Mouse (Mus musculus): ENCODE measurements around the gene Cmtm3. TPM values are rescaled to one million over a fixed set of nuclear protein-coding genes. Genes with fewer than 3 reads are reported as not detected.
"Not testable (repeated sequence)": the region's sequence is repeated elsewhere in the genome, so short reads cannot be mapped to it uniquely, and the experiment has no call there.

Cmtm3 gene
- 54.8 and 69.4 TPM in 2 replicates for polyA plus RNA-seq (2016; fragmentation: Nextera tagmentation; extraction: Ambion mirVana)

DNA sequence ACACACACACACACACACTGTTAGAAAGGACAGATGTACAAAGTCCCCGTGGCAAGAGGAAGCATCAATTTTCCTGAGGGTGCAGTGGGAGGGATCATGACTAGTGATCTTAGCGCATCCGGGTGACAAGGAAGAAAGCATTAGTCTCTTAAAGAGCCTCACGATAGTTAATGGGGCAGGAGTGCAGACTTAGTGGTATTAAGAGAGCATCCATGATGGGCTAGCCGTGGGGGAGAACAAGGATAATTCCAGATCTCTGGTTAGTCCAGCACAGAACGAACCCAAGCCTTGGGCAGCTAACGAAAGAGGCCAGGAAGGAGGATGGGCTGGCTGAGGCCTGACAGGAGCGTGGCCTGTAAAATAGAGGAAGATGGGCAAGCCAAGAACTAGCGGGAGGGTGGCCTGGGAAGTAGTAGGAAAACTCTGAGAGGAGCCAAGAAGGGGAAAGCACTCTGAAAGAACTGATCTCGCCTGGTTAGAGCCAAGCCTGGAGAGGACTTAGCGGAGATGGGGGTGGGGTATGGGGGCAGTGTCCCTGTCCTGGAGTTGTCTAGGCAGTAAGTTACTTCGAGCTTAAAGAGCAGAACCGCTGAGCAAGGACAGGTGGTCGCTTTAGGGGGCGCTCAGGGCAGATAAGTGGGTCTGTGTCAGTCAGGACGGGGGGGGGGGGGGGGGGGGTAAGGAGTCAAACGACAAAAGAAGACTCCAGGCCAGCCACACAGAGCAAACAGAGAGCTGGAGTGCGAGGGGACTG is at the start of gene Cmtm3:
TSS of gene Cmtm3 (plus strand) at position 182 of the 754 bp plus-strand sequence.
- Histone ChIP-seq H3K4me2 (replicated peaks) (peak within 1 kb of the TSS; percentile 81), H3K9ac (replicated peaks) (peak within 1 kb of the TSS; percentile 69), H3K4me1 (peaks cover 24% of the 10 kb centered on the region), H3K4me3 (peak within 1 kb of the TSS; percentile 58), H3K27ac (replicated peaks) (no peak within 1 kb of the TSS), H3K9me3 (no peaks in the 10 kb centered on the region), H3K27me3 (no peaks in the 10 kb centered on the region; the same call in 1 of the 2 replicates), H3K36me3 (no peaks in the 10 kb centered on the region)
- whole genome bisulfite sequencing: 14% methylated on average over 16 of the region's 18 CpGs
- ATAC-seq (ENCODE audit: low FRiP score, low read depth): no peak

DNA sequence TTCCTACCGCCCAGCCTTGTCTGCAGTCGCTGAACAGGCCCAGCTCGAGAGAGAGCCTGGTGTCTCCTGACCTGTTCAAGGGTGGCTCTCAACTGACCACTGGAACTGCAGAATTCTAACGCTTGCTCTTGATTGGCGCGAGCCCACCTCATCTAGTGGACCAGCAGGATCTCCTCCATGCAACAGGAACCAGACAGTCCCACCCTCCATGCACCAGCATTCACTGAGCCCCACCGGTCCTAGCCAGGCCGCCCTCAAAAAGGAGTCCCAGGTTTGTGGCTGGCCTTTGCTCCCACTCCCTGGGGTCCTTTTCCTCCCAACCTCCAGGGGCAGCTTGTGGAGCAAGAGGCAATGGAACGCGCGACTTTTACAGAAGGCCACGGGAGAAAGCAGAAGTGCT is 46.1 kb upstream of the Cmtm3 start, which contains the start of gene Cmtm2a:
TSS of gene Cmtm2a (minus strand) at position 101 of the 400 bp plus-strand sequence.
- not testable (repeated sequence) for H3K27me3 ChIP-seq; H3K27ac ChIP-seq (replicated peaks); H3K9me3 ChIP-seq; H3K4me2 ChIP-seq (replicated peaks); H3K4me3 ChIP-seq; H3K4me1 ChIP-seq; H3K36me3 ChIP-seq; H3K9ac ChIP-seq (replicated peaks); ATAC-seq (ENCODE audit: low FRiP score, low read depth)
- 91% methylated on average over 12 of the region's 12 CpGs for WGBS

DNA sequence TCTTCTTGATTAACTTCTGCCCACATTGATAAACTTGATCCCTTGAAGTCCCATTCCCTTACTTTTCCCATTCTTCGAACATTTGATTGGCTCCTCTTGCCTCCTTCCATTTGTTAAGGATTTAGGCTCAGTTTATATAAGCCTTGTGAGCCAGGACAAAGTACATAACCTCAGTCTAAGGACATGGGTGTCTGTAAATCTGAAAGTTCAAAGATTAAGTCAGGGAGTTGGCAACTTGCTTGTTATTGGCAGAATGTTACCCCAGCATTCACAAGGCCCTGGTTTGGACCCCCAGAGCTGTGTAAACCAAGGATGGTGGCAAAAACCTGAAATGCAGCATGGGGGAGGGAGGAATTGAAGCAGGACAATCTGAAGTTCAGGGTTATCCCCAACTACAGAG is 44.8 kb upstream of the Cmtm3 start:
- no peak overlapping the region for H3K4me2 ChIP-seq (replicated peaks)
- no peaks in the 10 kb centered on the region for H3K36me3 ChIP-seq
- ATAC-seq (ENCODE audit: low FRiP score, low read depth): no peak
- WGBS: 95% methylated on average over 1 of the region's 1 CpGs
- H3K27ac ChIP-seq (replicated peaks): no peak overlapping the region
- H3K27me3 ChIP-seq: no peaks in the 10 kb centered on the region
- H3K4me3 ChIP-seq: no peak overlapping the region
- H3K9ac ChIP-seq (replicated peaks): no peak overlapping the region
- H3K9me3 ChIP-seq: no peaks in the 10 kb centered on the region
- H3K4me1 ChIP-seq: no peaks in the 10 kb centered on the region

DNA sequence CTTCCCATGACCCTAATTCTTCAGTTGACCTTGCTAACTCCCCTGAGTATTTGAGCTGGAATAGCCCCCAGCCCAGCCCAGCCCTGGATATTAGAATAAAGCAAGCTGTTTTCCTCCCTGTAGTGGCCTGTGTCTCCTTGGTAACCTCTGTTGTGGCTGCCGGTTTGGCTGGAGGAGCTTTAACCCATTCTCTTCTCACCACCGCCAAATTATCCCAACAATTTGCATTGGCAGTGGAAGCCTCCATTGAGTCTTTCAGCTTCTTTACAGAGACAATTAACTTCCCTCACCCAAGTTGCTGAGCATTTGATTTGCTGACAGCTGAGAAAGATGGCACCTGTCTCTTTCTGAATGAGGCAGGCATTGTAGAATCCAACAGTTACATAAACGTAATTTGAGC is 37.6 kb upstream of the Cmtm3 start:
- not testable (repeated sequence) for H3K27ac ChIP-seq (replicated peaks); H3K4me2 ChIP-seq (replicated peaks); H3K4me3 ChIP-seq; H3K36me3 ChIP-seq; H3K9me3 ChIP-seq; H3K9ac ChIP-seq (replicated peaks); H3K27me3 ChIP-seq
- WGBS: 9% methylated on average over 3 of the region's 3 CpGs
- ATAC-seq (ENCODE audit: low FRiP score, low read depth): peak; percentile 92
- H3K4me1 ChIP-seq: peaks cover 14% of the 10 kb centered on the region

DNA sequence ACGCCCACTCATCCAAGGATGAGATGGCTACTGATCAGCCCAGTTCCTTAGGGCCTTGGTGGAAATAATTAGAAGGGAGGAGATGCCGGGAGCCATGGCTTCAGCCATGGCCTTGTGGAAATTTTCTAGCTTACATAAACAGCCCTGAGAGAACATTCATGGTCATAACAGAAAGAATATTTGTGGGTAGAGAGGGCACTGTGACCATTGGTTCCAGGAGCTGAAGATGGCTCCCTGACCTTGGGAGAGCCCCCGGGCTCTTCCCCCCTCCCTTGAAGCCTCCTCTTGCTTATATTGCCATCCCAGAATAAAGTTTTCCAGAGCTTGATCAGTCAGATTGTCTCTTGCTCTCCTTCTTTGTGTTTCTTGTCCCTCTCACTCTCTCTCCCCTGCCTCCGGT is 36.7 kb upstream of the Cmtm3 start:
- H3K4me2 ChIP-seq (replicated peaks); H3K36me3 ChIP-seq; H3K27ac ChIP-seq (replicated peaks); H3K9me3 ChIP-seq; H3K4me3 ChIP-seq; H3K9ac ChIP-seq (replicated peaks); ATAC-seq (ENCODE audit: low FRiP score, low read depth); H3K27me3 ChIP-seq: not testable (repeated sequence)
- H3K4me1 ChIP-seq: peaks cover 14% of the 10 kb centered on the region
- 80% methylated on average over 4 of the region's 4 CpGs for WGBS

DNA sequence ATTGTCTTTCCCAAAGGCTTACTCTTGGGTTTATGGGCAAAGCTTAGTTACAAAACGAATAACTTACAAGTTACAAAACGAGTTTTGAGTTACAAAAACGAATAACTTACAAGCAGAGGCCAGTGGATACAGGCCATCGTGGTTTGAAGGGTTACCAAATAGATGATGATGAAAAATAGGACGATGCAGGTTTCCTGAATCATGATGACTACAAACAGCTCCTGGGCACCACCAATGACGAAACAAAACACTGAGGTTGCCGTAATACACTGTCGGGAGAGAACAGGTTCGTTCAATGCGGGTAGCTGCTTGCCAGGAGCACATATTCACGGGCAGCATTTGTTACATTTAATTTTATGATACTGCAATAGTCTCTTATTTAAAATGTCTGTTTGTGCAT is 34.2 kb upstream of the Cmtm3 start:
- Histone ChIP-seq H3K9ac (replicated peaks) (no peak overlapping the region), H3K36me3 (no peaks in the 10 kb centered on the region), H3K4me1 (peaks cover 14% of the 10 kb centered on the region), H3K4me2 (replicated peaks) (no peak overlapping the region), H3K9me3 (no peaks in the 10 kb centered on the region), H3K27ac (replicated peaks) (no peak overlapping the region), H3K27me3 (no peaks in the 10 kb centered on the region), H3K4me3 (no peak overlapping the region)
- WGBS: 90% methylated on average over 11 of the region's 11 CpGs
- no peak for ATAC-seq (ENCODE audit: low FRiP score, low read depth)

DNA sequence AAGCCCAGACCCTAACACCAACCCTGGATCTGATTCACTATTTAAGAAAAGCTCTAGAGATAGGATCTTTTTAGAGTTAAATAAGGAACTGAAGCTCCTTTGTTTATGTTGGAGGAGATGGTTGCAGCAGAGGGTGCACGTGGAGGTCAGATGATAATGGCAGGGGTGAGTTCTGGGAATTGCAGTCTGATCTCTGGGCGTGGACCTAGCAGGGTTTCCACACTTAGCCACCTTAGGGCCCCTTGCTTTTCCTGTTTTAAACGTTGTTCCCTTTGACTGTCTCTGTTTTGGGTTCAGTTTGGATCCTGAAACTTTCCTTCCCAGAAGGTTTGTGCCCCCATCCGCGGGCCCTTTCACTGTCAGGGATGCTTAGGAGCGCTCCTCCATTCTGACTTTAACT is 30.9 kb upstream of the Cmtm3 start:
- H3K9ac ChIP-seq (replicated peaks); H3K4me1 ChIP-seq; H3K4me3 ChIP-seq; ATAC-seq (ENCODE audit: low FRiP score, low read depth); H3K27ac ChIP-seq (replicated peaks); H3K27me3 ChIP-seq; H3K36me3 ChIP-seq; H3K4me2 ChIP-seq (replicated peaks); H3K9me3 ChIP-seq: not testable (repeated sequence)
- WGBS: 70% methylated on average over 6 of the region's 6 CpGs

DNA sequence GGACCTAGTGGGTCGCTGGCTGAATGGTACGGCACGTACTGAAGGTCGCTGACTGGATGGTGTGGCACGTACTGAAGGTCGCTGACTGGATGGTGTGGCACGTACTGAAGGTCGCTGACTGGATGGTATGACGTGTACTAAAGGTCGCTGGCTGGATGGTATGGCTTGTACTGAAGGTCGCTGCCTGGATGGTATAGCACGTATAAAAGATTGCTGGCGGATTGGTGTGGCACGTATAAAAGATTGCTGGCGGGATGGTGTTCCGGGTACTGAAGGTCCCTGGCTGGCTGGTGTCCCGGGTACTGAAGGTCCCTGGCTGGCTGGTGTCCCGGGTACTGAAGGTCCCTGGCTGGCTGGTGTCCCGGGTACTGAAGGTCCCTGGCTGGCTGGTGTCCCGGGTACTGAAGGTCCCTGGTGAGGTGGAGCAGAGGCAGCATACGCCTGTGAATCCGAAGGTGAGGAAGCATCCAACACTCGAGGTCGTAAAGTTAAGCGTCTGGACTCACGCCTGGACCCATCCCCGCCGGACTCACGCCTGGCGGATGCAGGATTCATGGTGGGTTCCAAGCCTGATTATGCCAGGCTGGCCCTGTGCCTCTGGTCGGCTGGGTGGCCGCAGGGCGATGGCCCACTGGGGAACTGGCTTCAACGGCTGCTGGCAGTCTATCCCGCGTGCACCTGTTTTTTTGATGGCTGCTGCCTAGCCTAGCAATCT is 29.6 kb upstream of the Cmtm3 start, which contains the start of the genes Gm45711 and Cmtm1:
TSS of gene Gm45711 (minus strand) at position 641 of the 715 bp plus-strand sequence.
TSS of gene Cmtm1 (minus strand) at position 705 of the 715 bp plus-strand sequence.
- not testable (repeated sequence) for H3K9me3 ChIP-seq; H3K9ac ChIP-seq (replicated peaks); H3K27me3 ChIP-seq; ATAC-seq (ENCODE audit: low FRiP score, low read depth); H3K4me2 ChIP-seq (replicated peaks); H3K4me1 ChIP-seq; H3K4me3 ChIP-seq; H3K27ac ChIP-seq (replicated peaks); H3K36me3 ChIP-seq
- WGBS: 91% methylated on average over 36 of the region's 36 CpGs

DNA sequence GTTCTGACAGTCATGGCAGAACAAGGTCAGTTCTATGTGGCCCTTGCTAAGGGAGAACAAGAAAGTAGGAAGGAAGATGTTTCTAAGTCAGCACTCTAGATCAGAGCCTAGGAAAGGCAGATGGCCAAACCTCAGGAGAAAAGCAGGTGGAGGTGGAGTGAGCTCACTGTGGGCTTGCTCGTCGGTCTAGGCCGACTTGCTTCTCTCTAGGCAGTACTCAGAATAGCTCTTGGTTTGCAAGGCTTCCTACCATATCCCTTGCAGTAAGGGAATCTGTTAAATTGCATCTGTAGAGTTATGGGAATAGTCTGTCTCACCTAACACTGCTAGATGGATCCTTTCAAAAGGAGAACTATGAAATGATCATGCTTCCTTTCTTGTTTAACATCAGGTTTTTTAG is 27.2 kb upstream of the Cmtm3 start:
- ATAC-seq (ENCODE audit: low FRiP score, low read depth); H3K27ac ChIP-seq (replicated peaks); H3K4me2 ChIP-seq (replicated peaks); H3K9ac ChIP-seq (replicated peaks); H3K27me3 ChIP-seq; H3K36me3 ChIP-seq; H3K4me3 ChIP-seq; H3K4me1 ChIP-seq; H3K9me3 ChIP-seq: not testable (repeated sequence)
- 91% methylated on average over 3 of the region's 3 CpGs for WGBS

DNA sequence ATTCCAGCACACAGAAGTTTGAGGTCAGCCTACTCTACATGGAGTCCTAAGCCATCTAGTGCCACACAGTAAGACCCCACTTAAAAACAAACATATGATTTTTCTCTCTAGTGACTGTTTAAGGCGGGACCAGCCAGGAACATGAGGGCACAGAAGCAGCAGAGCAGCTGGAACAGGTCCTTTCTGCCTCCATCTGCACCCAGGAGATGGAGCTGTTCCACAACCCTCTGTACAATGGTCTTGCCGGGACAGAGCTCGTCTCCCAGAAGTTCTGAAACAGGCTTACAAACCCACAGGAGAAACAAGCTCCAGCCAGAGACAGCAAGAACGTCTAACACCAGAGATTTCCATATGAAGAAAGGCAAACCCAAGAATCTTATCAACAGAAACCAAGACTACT is 25.9 kb upstream of the Cmtm3 start:
- Histone ChIP-seq H3K27ac (replicated peaks) (no peak overlapping the region), H3K27me3 (no peaks in the 10 kb centered on the region), H3K9ac (replicated peaks) (no peak overlapping the region), H3K36me3 (no peaks in the 10 kb centered on the region), H3K4me2 (replicated peaks) (no peak overlapping the region), H3K4me1 (no peaks in the 10 kb centered on the region), H3K4me3 (no peak overlapping the region), H3K9me3 (no peaks in the 10 kb centered on the region)
- ATAC-seq (ENCODE audit: low FRiP score, low read depth): no peak
- 74% methylated on average over 4 of the region's 4 CpGs for WGBS

DNA sequence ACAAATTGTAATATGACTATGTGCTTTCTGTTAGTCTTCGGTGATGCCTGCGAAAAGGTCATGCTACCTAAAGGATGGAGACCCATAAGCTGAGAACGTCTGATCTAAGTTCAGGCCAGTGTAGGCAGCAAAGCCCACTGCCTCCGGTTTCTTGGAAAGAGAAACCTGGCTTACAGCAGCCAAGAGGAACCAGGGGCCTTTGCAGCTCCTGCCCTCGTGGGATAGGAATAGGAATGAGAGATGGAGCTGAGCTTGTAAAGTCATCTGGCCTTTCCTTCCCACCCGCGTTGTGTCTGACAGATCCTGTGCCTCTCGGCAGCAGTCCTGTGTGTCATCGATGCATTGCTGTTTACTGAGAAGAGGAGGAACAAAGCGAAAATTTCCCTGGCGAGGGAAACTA is 17.9 kb upstream of the Cmtm3 start, which contains the start of gene Gm11020:
TSS of gene Gm11020 (plus strand) at position 301 of the 400 bp plus-strand sequence.
- WGBS: 88% methylated on average over 9 of the region's 11 CpGs
- H3K4me2 ChIP-seq (replicated peaks): not testable (repeated sequence)

DNA sequence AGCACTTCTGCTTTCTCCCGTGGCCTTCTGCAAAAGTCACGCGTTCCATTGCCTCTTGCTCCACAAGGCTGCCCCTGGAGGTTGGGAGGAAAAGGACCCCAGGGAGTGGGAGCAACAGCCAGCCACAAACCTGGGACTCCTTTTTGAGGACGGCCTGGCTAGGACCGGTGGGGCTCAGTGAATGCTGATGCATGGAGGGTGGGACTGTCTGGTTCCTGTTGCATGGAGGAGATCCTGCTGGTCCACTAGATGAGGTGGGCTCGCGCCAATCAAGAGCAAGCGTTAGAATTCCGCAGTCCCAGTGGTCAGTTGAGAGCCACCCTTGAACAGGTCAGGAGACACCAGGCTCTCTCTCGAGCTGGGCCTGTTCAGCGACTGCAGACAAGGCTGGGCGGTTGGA is 17.3 kb upstream of the Cmtm3 start, which contains the start of gene Cmtm2b:
TSS of gene Cmtm2b (plus strand) at position 301 of the 400 bp plus-strand sequence.
- not testable (repeated sequence) for H3K4me1 ChIP-seq; H3K9ac ChIP-seq (replicated peaks); H3K27ac ChIP-seq (replicated peaks); ATAC-seq (ENCODE audit: low FRiP score, low read depth); H3K9me3 ChIP-seq; H3K36me3 ChIP-seq; H3K4me2 ChIP-seq (replicated peaks); H3K27me3 ChIP-seq; H3K4me3 ChIP-seq
- 88% methylated on average over 12 of the region's 12 CpGs for WGBS

More for the DNA sequence above, 17.9 kb upstream of the Cmtm3 start, which contains the start of gene Gm11020:
- not testable (repeated sequence) for H3K4me1 ChIP-seq; H3K9me3 ChIP-seq; H3K9ac ChIP-seq (replicated peaks); H3K36me3 ChIP-seq; H3K27ac ChIP-seq (replicated peaks); ATAC-seq (ENCODE audit: low FRiP score, low read depth); H3K27me3 ChIP-seq; H3K4me3 ChIP-seq
